Mouse (Mus musculus) CH12.LX (cell line): ENCODE measurements at regions not wholly inside any gene's neighbourhood (a gene's known extent, or its start where the extent isn't known, plus 50 kb on each side); places are given as distances from the start of the nearest gene placed in this dataset.

Source experiments
- DNase-seq: peaks from one replicate; pipeline ENCODE4 v3.0.0-alpha.2; 2013; ENCODE audit errors: extremely low read depth
- H3K27ac ChIP-seq: 2 replicates; pipeline ENCODE4 v1.5.1; 2012; ENCODE audit warnings: low read depth, mild to moderate bottlenecking, control low read depth, moderate library complexity; ENCODE audit not compliant: insufficient read depth
- H3K27me3 ChIP-seq: replicated peaks from 2 replicates; pipeline ENCODE3; 2012; ENCODE audit warnings: inconsistent platforms
- H3K36me3 ChIP-seq, 2 experiments: replicated peaks in 1 of 2; 2 replicates each; pipeline versions ENCODE3 to v1.6.1; 2012; ENCODE audit warnings: inconsistent platforms in 1 of 2, low read length in 1 of 2, mild to moderate bottlenecking in 1 of 2, mixed read lengths in 1 of 2, moderate library complexity in 1 of 2; ENCODE audit not compliant: control insufficient read depth in 1 of 2, insufficient read depth in 1 of 2
- H3K4me1 ChIP-seq, 2 experiments: 2 replicates each; pipeline ENCODE4 v1.6.1; 2012; ENCODE audit warnings: inconsistent platforms in 1 of 2, moderate library complexity in 1 of 2; ENCODE audit not compliant: insufficient read depth in 2 of 2, control insufficient read depth in 1 of 2
- H3K4me2 ChIP-seq: 2 replicates; pipeline ENCODE4 v1.6.1; 2012; ENCODE audit warnings: low read depth, mild to moderate bottlenecking, control low read depth; ENCODE audit not compliant: poor library complexity, insufficient read depth, severe bottlenecking
- H3K4me3 ChIP-seq, 3 experiments: fragments of 150-350 bp in 1 of 3; sonication (generic) in 1 of 3; replicated peaks in 1 of 3; 2 replicates each; pipeline versions ENCODE3 to v1.5.1; 2011 to 2012; ENCODE audit warnings: low read depth in 2 of 3, low read length in 2 of 3, mild to moderate bottlenecking in 2 of 3, moderate library complexity in 2 of 3, control low read depth in 1 of 3, improper control_type of control experiment in 1 of 3, inconsistent platforms in 1 of 3, mixed read lengths in 1 of 3; ENCODE audit not compliant: poor library complexity in 1 of 3
- H3K79me2 ChIP-seq: replicated peaks from 2 replicates; pipeline ENCODE4 v1.6.1; 2012; ENCODE audit warnings: mild to moderate bottlenecking, moderate library complexity; ENCODE audit not compliant: control insufficient read depth, poor library complexity, insufficient read depth, severe bottlenecking; ENCODE audit errors: extremely low read depth
- H3K9ac ChIP-seq: 2 replicates; pipeline ENCODE4 v1.6.1; 2012; ENCODE audit warnings: low read depth, mild to moderate bottlenecking, control low read depth, moderate library complexity; ENCODE audit not compliant: insufficient read depth
- H3K9me3 ChIP-seq: replicated peaks from 2 replicates; pipeline ENCODE3; 2012; ENCODE audit warnings: low read length, inconsistent platforms, mixed read lengths
- CTCF ChIP-seq, 2 experiments: IDR thresholded peaks in 1 of 2; conservative IDR thresholded peaks in 1 of 2; 2 replicates each; pipeline ENCODE4 v1.5.1; 2011 to 2012; ENCODE audit warnings: low read depth in 2 of 2, low read length in 2 of 2, improper control_type of control experiment in 1 of 2, inconsistent platforms in 1 of 2, mild to moderate bottlenecking in 1 of 2, moderate library complexity in 1 of 2
- ETS1 ChIP-seq: conservative IDR thresholded peaks from 2 replicates; pipeline ENCODE4 v1.6.1; 2012; ENCODE audit warnings: low read depth, mild to moderate bottlenecking, inconsistent platforms, low read length, improper control_type of control experiment, moderate library complexity
- GABPA ChIP-seq: IDR thresholded peaks from 2 replicates; pipeline ENCODE4 v1.6.1; 2012; ENCODE audit warnings: low read depth, low read length, improper control_type of control experiment, inconsistent platforms; ENCODE audit not compliant: insufficient replicate concordance
- IRF4 ChIP-seq: IDR thresholded peaks from 2 replicates; pipeline ENCODE4 v1.6.1; 2014; ENCODE audit warnings: low read depth, mild to moderate bottlenecking, inconsistent platforms, low read length, improper control_type of control experiment
- JUND ChIP-seq: conservative IDR thresholded peaks from 2 replicates; pipeline ENCODE4 v1.6.1; 2011; ENCODE audit warnings: low read depth, low read length, improper control_type of control experiment
- KAT2A ChIP-seq: IDR thresholded peaks from 2 replicates; pipeline ENCODE4 v1.6.1; 2012; ENCODE audit warnings: low read length, improper control_type of control experiment, inconsistent platforms; ENCODE audit not compliant: insufficient replicate concordance
- MAFK ChIP-seq: IDR thresholded peaks from 2 replicates; pipeline ENCODE4 v1.6.1; 2011; ENCODE audit warnings: low read length, improper control_type of control experiment; ENCODE audit not compliant: insufficient replicate concordance
- MAZ ChIP-seq: IDR thresholded peaks from 2 replicates; pipeline ENCODE4 v1.6.1; 2012; ENCODE audit warnings: low read depth, mild to moderate bottlenecking, inconsistent platforms, low read length, improper control_type of control experiment, moderate library complexity
- MXI1 ChIP-seq: IDR thresholded peaks from 2 replicates; pipeline ENCODE4 v1.6.1; 2011; ENCODE audit warnings: mild to moderate bottlenecking, low read depth, low read length, improper control_type of control experiment
- NELFE ChIP-seq: IDR thresholded peaks from 2 replicates; pipeline ENCODE4 v1.6.1; 2011; ENCODE audit warnings: low read depth, low read length, improper control_type of control experiment
- PAX5 ChIP-seq: IDR thresholded peaks from 2 replicates; pipeline ENCODE4 v1.6.1; 2012; ENCODE audit warnings: low read length, inconsistent platforms, mixed read lengths
- POLR2AphosphoS2 ChIP-seq: IDR thresholded peaks from 2 replicates; pipeline ENCODE4 v1.6.1; 2011; ENCODE audit warnings: low read depth, low read length, improper control_type of control experiment
- RCOR1 ChIP-seq: conservative IDR thresholded peaks from 2 replicates; pipeline ENCODE4 v1.6.1; 2012; ENCODE audit warnings: low read depth, mild to moderate bottlenecking, inconsistent platforms, low read length, improper control_type of control experiment
- SIN3A ChIP-seq: IDR thresholded peaks from 2 replicates; pipeline ENCODE4 v1.6.1; 2012; ENCODE audit warnings: low read length, improper control_type of control experiment, inconsistent platforms
- TBP ChIP-seq: conservative IDR thresholded peaks from 2 replicates; pipeline ENCODE4 v1.6.1; 2011; ENCODE audit warnings: low read depth, low read length, improper control_type of control experiment
- TCF12 ChIP-seq: IDR thresholded peaks from 2 replicates; pipeline ENCODE4 v1.6.1; 2014; ENCODE audit warnings: low read depth, mild to moderate bottlenecking, inconsistent platforms, low read length, improper control_type of control experiment
- UBTF ChIP-seq: IDR thresholded peaks from 2 replicates; pipeline ENCODE4 v1.6.1; 2012; ENCODE audit warnings: low read depth, mild to moderate bottlenecking, inconsistent platforms, low read length, improper control_type of control experiment, moderate library complexity
- USF2 ChIP-seq: conservative IDR thresholded peaks from 2 replicates; pipeline ENCODE4 v1.6.1; 2011; ENCODE audit warnings: low read depth, low read length, improper control_type of control experiment
- ZC3H11A ChIP-seq: IDR thresholded peaks from 2 replicates; pipeline ENCODE4 v1.6.1; 2012; ENCODE audit warnings: low read depth, mild to moderate bottlenecking, inconsistent platforms, low read length, improper control_type of control experiment
- ZKSCAN1 ChIP-seq: IDR thresholded peaks from 2 replicates; pipeline ENCODE4 v1.6.1; 2012; ENCODE audit warnings: low read depth, inconsistent platforms, low read length, improper control_type of control experiment, borderline replicate concordance
- ZNF384 ChIP-seq: IDR thresholded peaks from 2 replicates; pipeline ENCODE4 v1.6.1; 2012; ENCODE audit warnings: low read depth, low read length, improper control_type of control experiment, inconsistent platforms
- dilution Hi-C: fragments of 300-500 bp; cut with MboI; formaldehyde crosslinking; loops from 2 replicates; pipeline ENCODE4 v1.14.3; 2020; ENCODE audit warnings: low sequenced_read_pairs; ENCODE audit not compliant: extremely low pct_unique_long_range_greater_than_20kb, extremely low pct_ligation_motif_present
- in situ Hi-C: fragments of 300-500 bp; cut with MboI; formaldehyde crosslinking; loops from 3 replicates; pipeline ENCODE4 v1.14.3; 2019; ENCODE audit warnings: low sequenced_read_pairs, low pct_ligation_motif_present, low pct_unique_long_range_greater_than_20kb, mixed read lengths

- H3K9me3 ChIP-seq, result no peaks in the 10 kb centered on the region
- TF ChIP-seq CTCF (conservative IDR thresholded peaks at IDR 0.05 in 1 of 2, IDR thresholded peaks at IDR 0.05 in 1 of 2; ENCODE audit: low read depth in 2 of 2, low read length in 2 of 2) (no peak), MAZ (no peak), GABPA (no peak), JUND (no peak), POLR2AphosphoS2 (no peak), MXI1 (no peak), UBTF (no peak), MAFK (no peak), ZC3H11A (no peak), TCF12 (no peak), NELFE (no peak), TBP (no peak), RCOR1 (no peak), ETS1 (no peak)
- TF ChIP-seq, all 38 proteins: peak for 0
- Histone ChIP-seq H3K27ac (no peak overlapping the region), H3K79me2 (no peaks in the 10 kb centered on the region), H3K4me2 (no peak overlapping the region), H3K27me3 (no peaks in the 10 kb centered on the region), H3K4me3 (no peak overlapping the region), H3K9ac (no peak overlapping the region), H3K4me1 (peaks cover 19 to 20% of the 10 kb centered on the region in 2 experiments), H3K36me3 (no peaks in the 10 kb centered on the region)
- dilution Hi-C loops, result no loop called here
- in situ Hi-C loops, result no loop called here
- no peak for DNase-seq
Observed at GRCm38 (mm10) chr3:152025122-152025521, 140.9 kb downstream of the Gipc2 start.

GRCm38 (mm10) chr3:152006747-152007146 is 159.3 kb downstream of the Gipc2 start:
- Histone ChIP-seq H3K9me3 (no peaks in the 10 kb centered on the region), H3K4me3 (no peak overlapping the region), H3K4me1 (0 out of 4 replicates have a peak, but pooled peaks cover 0 to 4% of the 10 kb centered on the region in 2 experiments), H3K9ac (no peak overlapping the region), H3K27ac (no peak overlapping the region), H3K27me3 (no peaks in the 10 kb centered on the region), H3K4me2 (no peak overlapping the region), H3K79me2 (no peaks in the 10 kb centered on the region), H3K36me3 (no peaks in the 10 kb centered on the region)
- dilution Hi-C loops (no loop called here), in situ Hi-C loops (no loop called here)
- DNase-seq, result no peak
- TF ChIP-seq SIN3A (no peak), ZC3H11A (no peak), ZNF384 (no peak), RCOR1 (no peak), MAZ (no peak), ZKSCAN1 (no peak), ETS1 (no peak), POLR2AphosphoS2 (no peak), MAFK (no peak), USF2 (no peak), KAT2A (no peak), CTCF (conservative IDR thresholded peaks at IDR 0.05 in 1 of 2, IDR thresholded peaks at IDR 0.05 in 1 of 2; ENCODE audit: low read depth in 2 of 2, low read length in 2 of 2) (no peak), IRF4 (no peak), PAX5 (no peak)
